Mouse (Mus musculus) liver, embryonic 14.5 days (tissue): ENCODE data around the gene Mfap5.

Source experiments
- CTCF ChIP-seq: IDR thresholded peaks from 2 replicates; pipeline ENCODE4 v1.5.1; 2016; ENCODE audit warnings: antibody characterized with exemption, low read depth, control low read depth
- EP300 ChIP-seq: IDR thresholded peaks from 2 replicates; pipeline ENCODE4 v1.6.1; 2016; ENCODE audit warnings: antibody characterized with exemption, low read depth

DNA sequence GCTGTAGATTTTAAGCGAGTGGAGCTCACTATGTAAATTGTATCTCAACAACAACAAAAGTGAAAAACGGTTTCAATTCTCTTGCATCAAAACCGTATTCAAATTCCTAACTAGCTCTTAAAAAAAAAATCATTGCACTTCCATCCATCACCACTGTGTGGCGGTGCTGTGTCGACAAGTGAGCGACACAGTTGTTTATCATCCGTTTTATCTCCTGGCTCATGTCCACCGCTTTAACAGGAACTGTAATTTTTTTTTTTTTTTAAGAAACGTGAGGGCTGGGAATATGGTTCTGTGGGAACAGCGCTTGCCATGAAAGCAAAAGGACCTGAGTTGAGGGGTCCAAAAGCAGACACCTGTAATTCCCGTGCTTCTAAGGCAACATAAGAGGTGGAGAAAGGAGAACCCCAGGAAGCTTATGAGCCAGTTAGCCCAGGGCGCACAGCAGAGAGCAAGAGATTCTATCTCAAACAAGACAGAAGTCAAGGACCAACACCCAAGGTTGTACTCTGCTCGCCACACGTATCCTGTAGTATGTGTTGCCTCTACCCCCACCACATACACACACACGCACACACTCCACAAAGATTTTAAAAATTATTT is 51.4 kb downstream of the Mfap5 start:
- TF ChIP-seq CTCF (peak; percentile 75), EP300 (no peak)
